Mouse (Mus musculus): ENCODE measurements around the gene Zmiz1. TPM values are rescaled to one million over a fixed set of nuclear protein-coding genes. Genes with fewer than 3 reads are reported as not detected.

Zmiz1 gene
- polyA plus RNA-seq, 1 experiment = 27.3 TPM

- no peak for TF ChIP-seq FOSL1 (IDR thresholded peaks at IDR 0.05; ENCODE audit: insufficient read depth, low read length, poor library complexity, severe bottlenecking)
- TF ChIP-seq MAX (IDR thresholded peaks at IDR 0.05) = no peak
- TF ChIP-seq MYOG (IDR thresholded peaks at IDR 0.05; ENCODE audit: control insufficient read depth, extremely low read depth, insufficient read length) = no peak
- TF ChIP-seq CEBPB (IDR thresholded peaks at IDR 0.05; ENCODE audit: low read depth) = no peak
- no peak for TF ChIP-seq USF1 (IDR thresholded peaks at IDR 0.05; ENCODE audit: low read depth)
- TF ChIP-seq CTCF (IDR thresholded peaks at IDR 0.05; ENCODE audit: control insufficient read depth, insufficient read depth, insufficient read length) = no peak
- no peak for TF ChIP-seq MYOD1 (IDR thresholded peaks at IDR 0.05; ENCODE audit: control insufficient read depth, insufficient read length, low read depth)
- Histone ChIP-seq H3K36me3 (ENCODE audit: control insufficient read depth, insufficient read depth) (no peaks in the 10 kb centered on the region), H3K4me3 (ENCODE audit: insufficient read depth, poor library complexity, severe bottlenecking) (no peak overlapping the region), H3K79me2 (ENCODE audit: control insufficient read depth, insufficient read depth) (no peaks in the 10 kb centered on the region), H3ac (ENCODE audit: control insufficient read depth, insufficient read length, low read depth) (no peak overlapping the region), H3K79me3 (ENCODE audit: low read depth) (no peaks in the 10 kb centered on the region), H3K27me3 (ENCODE audit: control insufficient read depth, insufficient read depth, insufficient read length) (no peaks in the 10 kb centered on the region)
Observed at GRCm38 (mm10) chr14:25438255-25438654, 20.7 kb upstream of the Zmiz1 start.

GRCm38 (mm10) chr14:25440116-25440515 lies 18.9 kb upstream of the Zmiz1 start:
- Histone ChIP-seq H3K27me3 (ENCODE audit: control insufficient read depth, insufficient read depth, insufficient read length) (no peaks in the 10 kb centered on the region), H3K36me3 (ENCODE audit: control insufficient read depth, insufficient read depth) (no peaks in the 10 kb centered on the region), H3K4me3 (ENCODE audit: insufficient read depth, poor library complexity, severe bottlenecking) (no peak overlapping the region), H3ac (ENCODE audit: control insufficient read depth, insufficient read length, low read depth) (no peak overlapping the region), H3K79me3 (ENCODE audit: low read depth) (no peaks in the 10 kb centered on the region), H3K79me2 (ENCODE audit: control insufficient read depth, insufficient read depth) (no peaks in the 10 kb centered on the region)
- TF ChIP-seq USF1 (IDR thresholded peaks at IDR 0.05; ENCODE audit: low read depth) = no peak
- TF ChIP-seq MYOD1 (IDR thresholded peaks at IDR 0.05; ENCODE audit: control insufficient read depth, insufficient read length, low read depth) = no peak
- TF ChIP-seq MAX (IDR thresholded peaks at IDR 0.05) = no peak
- no peak for TF ChIP-seq MYOG (IDR thresholded peaks at IDR 0.05; ENCODE audit: control insufficient read depth, extremely low read depth, insufficient read length)
- TF ChIP-seq CEBPB (IDR thresholded peaks at IDR 0.05; ENCODE audit: low read depth) = no peak
- TF ChIP-seq FOSL1 (IDR thresholded peaks at IDR 0.05; ENCODE audit: insufficient read depth, low read length, poor library complexity, severe bottlenecking) = no peak
- TF ChIP-seq CTCF (IDR thresholded peaks at IDR 0.05; ENCODE audit: control insufficient read depth, insufficient read depth, insufficient read length) = no peak

- no peaks in the 10 kb centered on the region for H3K36me3 ChIP-seq (ENCODE audit: control insufficient read depth, insufficient read depth)
- H3ac ChIP-seq (ENCODE audit: control insufficient read depth, insufficient read length, low read depth) = no peak overlapping the region
- no peaks in the 10 kb centered on the region for H3K79me2 ChIP-seq (ENCODE audit: control insufficient read depth, insufficient read depth)
- no peaks in the 10 kb centered on the region for H3K27me3 ChIP-seq (ENCODE audit: control insufficient read depth, insufficient read depth, insufficient read length)
- H3K4me3 ChIP-seq (ENCODE audit: insufficient read depth, poor library complexity, severe bottlenecking) = no peak overlapping the region
- H3K79me3 ChIP-seq (ENCODE audit: low read depth) = no peaks in the 10 kb centered on the region
- no peak for TF ChIP-seq MAX (IDR thresholded peaks at IDR 0.05)
- no peak for TF ChIP-seq CEBPB (IDR thresholded peaks at IDR 0.05; ENCODE audit: low read depth)
- TF ChIP-seq USF1 (IDR thresholded peaks at IDR 0.05; ENCODE audit: low read depth) = no peak
- TF ChIP-seq FOSL1 (IDR thresholded peaks at IDR 0.05; ENCODE audit: insufficient read depth, low read length, poor library complexity, severe bottlenecking) = no peak
- TF ChIP-seq MYOD1 (IDR thresholded peaks at IDR 0.05; ENCODE audit: control insufficient read depth, insufficient read length, low read depth) = no peak
- TF ChIP-seq MYOG (IDR thresholded peaks at IDR 0.05; ENCODE audit: control insufficient read depth, extremely low read depth, insufficient read length) = no peak
- TF ChIP-seq CTCF (IDR thresholded peaks at IDR 0.05; ENCODE audit: control insufficient read depth, insufficient read depth, insufficient read length) = no peak
Observed at GRCm38 (mm10) chr14:25440777-25441176, 18.2 kb upstream of the Zmiz1 start.

GRCm38 (mm10) chr14:25441469-25441868 lies 17.5 kb upstream of the Zmiz1 start:
- no peak overlapping the region for H3K4me3 ChIP-seq (ENCODE audit: insufficient read depth, poor library complexity, severe bottlenecking)
- H3K79me3 ChIP-seq (ENCODE audit: low read depth) = no peaks in the 10 kb centered on the region
- H3K27me3 ChIP-seq (ENCODE audit: control insufficient read depth, insufficient read depth, insufficient read length) = no peaks in the 10 kb centered on the region
- no peak for TF ChIP-seq FOSL1 (IDR thresholded peaks at IDR 0.05; ENCODE audit: insufficient read depth, low read length, poor library complexity, severe bottlenecking)
- TF ChIP-seq CEBPB (IDR thresholded peaks at IDR 0.05; ENCODE audit: low read depth) = no peak
- TF ChIP-seq MYOG (IDR thresholded peaks at IDR 0.05; ENCODE audit: control insufficient read depth, extremely low read depth, insufficient read length) = no peak
- no peak for TF ChIP-seq MYOD1 (IDR thresholded peaks at IDR 0.05; ENCODE audit: control insufficient read depth, insufficient read length, low read depth)
- no peak for TF ChIP-seq USF1 (IDR thresholded peaks at IDR 0.05; ENCODE audit: low read depth)
- TF ChIP-seq CTCF (IDR thresholded peaks at IDR 0.05; ENCODE audit: control insufficient read depth, insufficient read depth, insufficient read length) = no peak
- no peak for TF ChIP-seq MAX (IDR thresholded peaks at IDR 0.05)
- H3K79me2 ChIP-seq (ENCODE audit: control insufficient read depth, insufficient read depth) = no peaks in the 10 kb centered on the region
- no peak overlapping the region for H3ac ChIP-seq (ENCODE audit: control insufficient read depth, insufficient read length, low read depth)
- H3K36me3 ChIP-seq (ENCODE audit: control insufficient read depth, insufficient read depth) = no peaks in the 10 kb centered on the region

- Histone ChIP-seq H3ac (ENCODE audit: control insufficient read depth, insufficient read length, low read depth) (no peak overlapping the region), H3K36me3 (ENCODE audit: control insufficient read depth, insufficient read depth) (no peaks in the 10 kb centered on the region), H3K4me3 (ENCODE audit: insufficient read depth, poor library complexity, severe bottlenecking) (no peak overlapping the region), H3K27me3 (ENCODE audit: control insufficient read depth, insufficient read depth, insufficient read length) (no peaks in the 10 kb centered on the region), H3K79me3 (ENCODE audit: low read depth) (no peaks in the 10 kb centered on the region), H3K79me2 (ENCODE audit: control insufficient read depth, insufficient read depth) (no peaks in the 10 kb centered on the region)
- TF ChIP-seq MAX (IDR thresholded peaks at IDR 0.05) (no peak), CTCF (IDR thresholded peaks at IDR 0.05; ENCODE audit: control insufficient read depth, insufficient read depth, insufficient read length) (no peak), CEBPB (IDR thresholded peaks at IDR 0.05; ENCODE audit: low read depth) (no peak), FOSL1 (IDR thresholded peaks at IDR 0.05; ENCODE audit: insufficient read depth, low read length, poor library complexity, severe bottlenecking) (no peak), MYOG (IDR thresholded peaks at IDR 0.05; ENCODE audit: control insufficient read depth, extremely low read depth, insufficient read length) (no peak), USF1 (IDR thresholded peaks at IDR 0.05; ENCODE audit: low read depth) (no peak), MYOD1 (IDR thresholded peaks at IDR 0.05; ENCODE audit: control insufficient read depth, insufficient read length, low read depth) (no peak)
Observed at GRCm38 (mm10) chr14:25442676-25443075, 16.3 kb upstream of the Zmiz1 start.

All from C2C12 (cell line).